Mouse (Mus musculus) brain, embryonic 14.5 days (tissue): ENCODE measurements around the gene Grip1. TPM values are rescaled to one million over a fixed set of nuclear protein-coding genes. Genes with fewer than 3 reads are reported as not detected.
A peak's percentile ranks its signal among the peaks of the same experiment; 100 is the strongest.

Experiments used
- DNase-seq: peaks from one replicate; pipeline ENCODE4 v3.0.0-alpha.2; 2011; ENCODE audit warnings: low read depth
- CTCF ChIP-seq: fragments of 200-500 bp; IDR thresholded peaks from 2 replicates; pipeline ENCODE4 v1.5.1; 2012; ENCODE audit warnings: inconsistent platforms, mild to moderate bottlenecking, moderate library complexity, borderline replicate concordance; ENCODE audit not compliant: insufficient read depth, insufficient read length; ENCODE audit errors: extremely low read depth
- POLR2A ChIP-seq: fragments of 200-500 bp; IDR thresholded peaks from 2 replicates; pipeline ENCODE4 v1.6.1; 2012; ENCODE audit warnings: mild to moderate bottlenecking, inconsistent platforms, borderline replicate concordance; ENCODE audit not compliant: poor library complexity, insufficient read depth, insufficient read length, severe bottlenecking; ENCODE audit errors: extremely low read depth
- polyA plus RNA-seq: library from polyadenylated mRNA; depleted of rRNA; stranded (reverse); fragments of >200 nt; gene quantifications from 2 replicates; pipeline ENCODE4 v1.2.3, GENCODE M21; 2012

The Grip1 gene
- polyA plus RNA-seq, 1 experiment, result 20.2 TPM

- DNase-seq, result no peak
- no peak for TF ChIP-seq CTCF
- no peak for TF ChIP-seq POLR2A
Measured at GRCm38 (mm10) chr10:119435818-119436217, 17.8 kb upstream of the Grip1 start.

GRCm38 (mm10) chr10:119437319-119437718 lies 16.3 kb upstream of the Grip1 start:
- DNase-seq, result no peak
- TF ChIP-seq CTCF (no peak), POLR2A (no peak)

- DNase-seq, result peak; percentile 56
- TF ChIP-seq POLR2A (no peak), CTCF (no peak)
Measured at GRCm38 (mm10) chr10:119441743-119442142, 11.9 kb upstream of the Grip1 start.

DNA sequence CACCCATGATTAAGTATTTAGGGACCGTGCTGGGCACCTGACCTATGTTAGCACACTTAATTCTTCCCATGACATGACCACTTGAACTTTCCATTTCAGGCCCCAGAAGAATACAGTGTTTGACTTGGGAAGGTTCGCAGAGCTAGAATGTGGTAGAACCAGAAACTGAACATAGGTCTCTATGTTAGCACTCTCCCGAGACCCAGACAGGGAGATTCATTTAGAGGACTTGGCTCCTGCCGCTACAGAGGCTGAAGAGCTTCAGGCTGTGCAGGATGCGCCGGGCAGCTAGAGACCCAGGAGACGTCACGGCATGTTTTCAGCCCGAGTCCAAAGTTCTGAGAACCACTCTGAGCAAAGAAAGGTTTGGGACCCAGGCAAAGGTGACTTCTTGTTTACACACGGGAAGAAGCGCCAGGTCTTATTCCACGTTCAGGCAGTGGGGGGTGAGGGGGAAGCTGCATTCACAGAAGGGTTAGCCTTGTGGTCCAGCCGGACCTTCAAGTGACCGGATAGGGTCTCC lies 6.2 kb upstream of the Grip1 start:
- TF ChIP-seq CTCF, result no peak
- TF ChIP-seq POLR2A, result no peak
- DNase-seq, result no peak

GRCm38 (mm10) chr10:119447930-119448329 lies 5.7 kb upstream of the Grip1 start:
- DNase-seq, result no peak
- TF ChIP-seq CTCF (no peak), POLR2A (no peak)

DNA sequence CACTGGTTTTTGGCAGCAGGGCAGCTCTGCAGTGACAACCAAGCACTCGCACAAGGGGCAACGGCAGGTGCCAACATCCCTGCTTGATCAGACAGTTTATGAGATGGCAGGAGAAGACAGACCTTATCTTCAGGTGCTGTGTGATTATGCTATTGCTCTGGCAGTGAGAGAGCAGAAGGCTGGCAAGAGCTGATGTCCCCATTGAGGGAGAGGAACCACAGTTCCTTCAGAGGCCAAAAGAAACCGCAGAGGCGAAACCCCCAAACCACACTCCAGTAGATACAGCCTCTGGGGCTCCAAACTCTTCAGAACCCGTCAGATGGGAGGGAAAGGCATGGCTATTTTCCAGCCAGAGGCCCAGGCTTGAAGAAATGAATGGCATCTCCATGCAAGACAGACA lies 932 bp upstream of the Grip1 start:
- no peak for DNase-seq
- TF ChIP-seq POLR2A, result no peak
- TF ChIP-seq CTCF, result no peak

- no peak for TF ChIP-seq CTCF
- no peak for TF ChIP-seq POLR2A
- peak; percentile 72 for DNase-seq
Measured at GRCm38 (mm10) chr10:119454106-119454667, 557 bp downstream of the Grip1 start.

DNA sequence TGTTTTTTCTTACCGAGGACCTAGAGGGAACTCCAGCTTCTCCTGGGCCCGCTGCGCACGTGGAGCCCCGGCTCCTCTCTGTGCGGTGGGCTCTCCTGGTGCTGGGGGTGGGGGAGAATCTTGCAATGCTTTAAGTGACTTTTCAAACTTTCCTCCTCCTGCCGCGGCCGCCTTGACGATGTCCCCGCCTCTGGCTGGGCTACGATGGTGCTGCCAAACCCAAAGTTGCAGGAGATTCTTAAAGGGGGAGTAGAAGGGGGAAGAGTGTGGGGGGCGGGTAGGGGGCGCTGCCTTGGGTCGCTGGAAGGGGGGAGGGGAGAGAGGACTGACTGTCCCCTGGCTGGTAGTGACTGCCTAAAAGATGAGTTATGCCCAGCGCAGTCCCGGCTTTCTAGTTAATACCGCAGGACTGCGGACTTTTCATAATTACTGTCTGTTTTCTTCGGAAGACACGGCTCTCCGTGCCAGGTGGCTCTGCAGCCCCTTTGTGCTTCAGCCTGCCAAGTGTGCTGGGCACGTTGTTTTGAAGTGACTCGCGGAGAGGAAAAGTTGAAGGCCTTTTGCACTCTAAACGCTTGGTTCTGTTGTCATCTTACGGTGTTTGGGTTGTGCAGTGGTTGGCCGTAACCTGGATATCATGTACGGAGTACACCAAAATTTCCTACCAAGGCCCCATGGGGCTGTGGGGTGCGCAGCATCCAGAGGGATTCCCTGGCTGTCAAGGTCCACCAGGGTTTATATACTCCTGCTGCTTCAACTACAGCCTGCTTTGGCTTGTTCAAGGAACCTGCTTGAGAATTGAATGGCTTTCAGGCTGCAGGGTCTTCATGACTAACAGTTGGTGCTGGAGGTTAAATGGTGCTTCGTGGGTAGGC lies 1.3 kb downstream of the Grip1 start:
- DNase-seq, result peak; percentile 58
- no peak for TF ChIP-seq CTCF
- TF ChIP-seq POLR2A, result no peak

GRCm38 (mm10) chr10:119455543-119455940 lies 1.9 kb downstream of the Grip1 start:
- peak; percentile 66 for DNase-seq

GRCm38 (mm10) chr10:119457121-119457520 lies 3.5 kb downstream of the Grip1 start:
- DNase-seq, result no peak
- TF ChIP-seq CTCF (no peak), POLR2A (no peak)

More at GRCm38 (mm10) chr10:119455543-119455940, 1.9 kb downstream of the Grip1 start:
- TF ChIP-seq CTCF (no peak), POLR2A (no peak)

- no peak for TF ChIP-seq CTCF
- no peak for TF ChIP-seq POLR2A
- DNase-seq, result no peak
Measured at GRCm38 (mm10) chr10:119458991-119459390, 5.4 kb downstream of the Grip1 start.
